Mouse (Mus musculus) gastrocnemius, adult 2 months (tissue): ENCODE measurements around the gene Polr2f. TPM values are rescaled to one million over a fixed set of nuclear protein-coding genes. Genes with fewer than 3 reads are reported as not detected.

ENCODE experiments used
- DNase-seq: peaks from one replicate; pipeline ENCODE4 v3.0.0; 2022
- H3K27ac ChIP-seq: fragments of 200-600 bp; 2 replicates; pipeline ENCODE4 v1.8.1; 2022; ENCODE audit warnings: mild to moderate bottlenecking
- H3K4me3 ChIP-seq: fragments of 200-600 bp; 2 replicates; pipeline ENCODE4 v1.8.1; 2022; ENCODE audit warnings: mild to moderate bottlenecking, moderate library complexity
- CTCF ChIP-seq: fragments of 200-600 bp; IDR thresholded peaks from 2 replicates; pipeline ENCODE4 v1.8.1; 2022; ENCODE audit warnings: antibody characterized with exemption, mild to moderate bottlenecking, moderate library complexity
- intact Hi-C: fragments of 180-260 bp; cut with DNase I; formaldehyde crosslinking; loops from one replicate; pipeline ENCODE4 v1.15.1; 2025
- long read RNA-seq, 2 experiments: library from polyadenylated mRNA; stranded (forward); transcript quantifications; one replicate each; pipeline ENCODE4 v2.0.0; 2021
- total RNA-seq, 2 experiments: library from RNA; stranded (reverse); gene quantifications; 2 replicates each; pipeline ENCODE4 v1.2.3; 2021

The Polr2f gene
- 10 to 100 TPM; 61.0 to 87.7 TPM for total RNA-seq
- long read RNA-seq, experiment 1, transcript Polr2f-205 (5 exons, 885 nt), result major isoform, 26 of 30 reads
- long read RNA-seq, experiment 1, partial matches to known transcripts, result 0 of 30 reads
- long read RNA-seq, experiment 1, other reads (novel, unspliced or antisense), result 0 of 30 reads
- long read RNA-seq, experiment 2, transcript Polr2f-205 (5 exons, 885 nt), result major isoform, 20 of 24 reads
- long read RNA-seq, experiment 2, partial matches to known transcripts, result 0 of 24 reads
- long read RNA-seq, experiment 2, other reads (novel, unspliced or antisense), result 1 of 24 reads

GRCm38 (mm10) chr15:79140866-79141565 lies at the start of gene Polr2f, which contains the start of gene 1700088E04Rik:
Polr2f (plus strand) TSS chr15:79141009.
1700088E04Rik (minus strand) TSS chr15:79141253.
- Histone ChIP-seq H3K27ac (peak within 1 kb of the TSS; percentile 88), H3K4me3 (peak within 1 kb of the TSS; percentile 81)
- intact Hi-C loops, result no loop called here
- DNase-seq, result peak; percentile 96
- no peak for TF ChIP-seq CTCF

- 0 out of 2 replicates have a peak overlapping the region, but pooled peaks have one; percentile 20 for H3K27ac ChIP-seq
- DNase-seq, result no peak
- TF ChIP-seq CTCF, result no peak
- intact Hi-C loops, result loop anchor here (2.0 to 5.0 kb wide), 2 partner anchors 35 to 57 kb away; no protein-coding TSS in a partner anchor
- H3K4me3 ChIP-seq, result no peak overlapping the region
Observed at GRCm38 (mm10) chr15:79092284-79092683, 48.5 kb upstream of the Polr2f start.

GRCm38 (mm10) chr15:79093083-79093839 lies 47.5 kb upstream of the Polr2f start:
- peak; percentile 44 for DNase-seq
- 0 out of 2 replicates have a peak overlapping the region, but pooled peaks have one; percentile 12 for H3K27ac ChIP-seq
- peak; percentile 71 for TF ChIP-seq CTCF

DNA sequence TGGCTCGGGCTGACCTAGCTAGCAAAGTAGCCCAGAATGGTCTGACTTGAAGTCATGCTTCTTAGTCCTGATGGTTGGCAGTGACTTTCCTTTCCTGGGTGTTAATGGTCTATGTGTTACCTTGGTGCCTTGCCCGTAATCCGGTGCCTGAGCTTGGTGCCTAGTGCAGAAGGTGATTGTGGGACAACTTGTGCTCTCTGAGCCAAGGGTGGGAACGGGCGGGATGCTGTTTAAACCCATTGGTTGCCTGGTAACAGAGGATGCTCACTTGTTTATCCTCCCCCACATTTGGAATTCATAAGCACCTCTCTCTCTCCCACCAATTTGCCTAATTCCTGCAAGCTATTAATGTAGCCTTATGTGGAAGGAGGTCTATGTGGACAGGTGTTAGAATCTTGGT lies 45.3 kb upstream of the Polr2f start:
- intact Hi-C loops, result no loop called here
- Histone ChIP-seq H3K27ac (peak overlapping the region; percentile 83; the same call in 1 of the 2 replicates), H3K4me3 (no peak overlapping the region)
- no peak for DNase-seq
- no peak for TF ChIP-seq CTCF

More at GRCm38 (mm10) chr15:79093083-79093839, 47.5 kb upstream of the Polr2f start:
- intact Hi-C loops, result loop anchor here (2.0 to 5.0 kb wide), 2 partner anchors 34 to 56 kb away; no protein-coding TSS in a partner anchor
- H3K4me3 ChIP-seq, result no peak overlapping the region

- no peak for TF ChIP-seq CTCF
- peak; percentile 43 for DNase-seq
- H3K27ac ChIP-seq, result peak overlapping the region; percentile 83
- no peak overlapping the region for H3K4me3 ChIP-seq
- intact Hi-C loops, result no loop called here
Observed at GRCm38 (mm10) chr15:79096556-79096955, 44.3 kb upstream of the Polr2f start.

DNA sequence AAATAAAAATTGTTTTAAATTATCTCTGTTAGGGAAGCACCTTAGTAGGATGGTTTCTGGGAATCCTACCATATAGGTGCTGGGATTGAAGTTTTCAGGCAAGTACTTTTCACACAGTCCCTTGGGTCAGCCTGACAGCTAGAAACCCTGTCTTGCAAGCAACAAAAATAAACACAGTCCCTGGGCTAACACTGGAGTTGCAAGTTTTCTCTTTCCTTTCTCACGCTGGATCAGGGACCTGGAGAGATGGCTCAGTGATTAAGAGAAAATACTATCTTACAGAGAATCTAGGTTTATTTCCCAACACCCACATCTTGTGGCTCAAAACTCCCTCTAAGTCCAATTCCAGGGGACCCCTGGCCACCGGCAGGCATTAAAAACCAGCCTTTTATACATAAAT lies 43.7 kb upstream of the Polr2f start:
- H3K27ac ChIP-seq, result peak overlapping the region; percentile 83
- DNase-seq, result no peak
- no peak for TF ChIP-seq CTCF
- intact Hi-C loops, result no loop called here
- peak overlapping the region; percentile 51 for H3K4me3 ChIP-seq

GRCm38 (mm10) chr15:79097611-79098025 lies 43.2 kb upstream of the Polr2f start:
- intact Hi-C loops, result no loop called here
- Histone ChIP-seq H3K4me3 (peak overlapping the region; percentile 51), H3K27ac (peak overlapping the region; percentile 83)
- TF ChIP-seq CTCF, result no peak
- DNase-seq, result peak; percentile 89

DNA sequence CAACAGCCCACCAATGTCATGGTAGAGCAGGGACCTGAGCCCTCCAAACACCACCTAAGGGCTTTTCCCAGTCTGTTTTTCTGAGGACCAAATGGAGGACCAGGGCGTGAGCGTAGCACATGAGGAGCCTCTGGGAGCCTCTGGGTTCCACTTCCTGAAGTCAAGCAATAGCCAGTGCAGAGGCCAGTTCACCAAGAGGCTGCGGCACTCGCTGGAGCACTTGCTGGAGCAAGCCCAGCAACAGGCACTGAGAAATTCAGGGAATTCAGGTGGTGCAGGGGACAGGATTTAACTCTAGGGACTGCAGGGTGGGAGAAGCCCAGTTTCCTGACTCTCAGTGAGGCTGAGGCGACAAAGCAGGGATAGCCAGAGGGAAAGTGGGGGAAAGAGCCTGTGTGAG lies 42.6 kb upstream of the Polr2f start:
- Histone ChIP-seq H3K4me3 (no peak overlapping the region), H3K27ac (peak overlapping the region; percentile 83)
- DNase-seq, result no peak
- intact Hi-C loops, result no loop called here
- TF ChIP-seq CTCF, result no peak

DNA sequence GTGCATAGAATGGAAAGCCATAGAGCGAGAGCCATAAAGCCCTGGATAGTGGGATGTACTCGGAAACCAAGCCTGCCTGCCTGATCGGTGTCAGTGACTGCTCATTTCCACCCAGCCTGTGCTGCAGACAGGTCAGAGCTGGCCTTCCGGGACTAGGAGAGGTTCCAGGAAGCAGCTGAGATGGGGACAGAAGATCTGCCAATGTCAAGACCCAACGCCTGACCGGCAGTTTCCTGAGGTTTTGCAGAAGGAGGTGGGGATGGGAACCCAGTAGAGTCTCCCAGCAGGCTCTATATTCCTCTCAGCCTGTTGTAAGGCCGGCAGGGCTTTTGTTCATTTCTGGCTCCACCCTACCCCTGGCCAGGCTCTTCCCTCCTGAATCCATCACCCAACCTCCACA lies 41.9 kb upstream of the Polr2f start:
- intact Hi-C loops, result no loop called here
- H3K4me3 ChIP-seq, result no peak overlapping the region
- DNase-seq, result peak; percentile 37
- H3K27ac ChIP-seq, result peak overlapping the region; percentile 83
- TF ChIP-seq CTCF, result no peak

- intact Hi-C loops, result no loop called here
- no peak for DNase-seq
- H3K27ac ChIP-seq, result peak overlapping the region; percentile 83
- no peak for TF ChIP-seq CTCF
- H3K4me3 ChIP-seq, result no peak overlapping the region
Observed at GRCm38 (mm10) chr15:79099456-79099855, 41.4 kb upstream of the Polr2f start.

DNA sequence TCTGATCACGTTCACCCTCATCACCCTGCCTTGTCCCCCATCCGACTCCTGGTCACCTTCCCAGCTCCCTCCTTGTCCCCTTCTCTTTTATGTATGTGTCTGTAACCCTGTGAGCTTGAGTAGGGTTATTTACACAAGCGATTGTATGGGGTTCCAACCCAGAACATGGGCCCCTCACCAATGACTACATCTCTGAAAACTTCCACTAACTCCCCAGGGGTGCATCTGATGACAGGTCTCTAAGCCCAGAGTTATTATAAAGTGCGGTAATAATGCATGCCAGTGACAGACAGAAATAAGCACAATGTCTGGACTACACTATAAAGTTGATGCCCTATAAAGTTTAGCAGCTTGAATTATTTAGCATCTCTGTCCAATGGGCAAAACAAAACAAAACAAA lies 40.4 kb upstream of the Polr2f start:
- Histone ChIP-seq H3K27ac (no peak overlapping the region), H3K4me3 (no peak overlapping the region)
- no peak for TF ChIP-seq CTCF
- no peak for DNase-seq
- intact Hi-C loops, result no loop called here

- Histone ChIP-seq H3K4me3 (no peak overlapping the region), H3K27ac (peak overlapping the region; percentile 31; the same call in 1 of the 2 replicates)
- intact Hi-C loops, result no loop called here
- no peak for TF ChIP-seq CTCF
- DNase-seq, result no peak
Observed at GRCm38 (mm10) chr15:79101531-79101930, 39.3 kb upstream of the Polr2f start.
